ENCODE assay signal across 8 mouse cellular contexts in the genomic region with DNA sequence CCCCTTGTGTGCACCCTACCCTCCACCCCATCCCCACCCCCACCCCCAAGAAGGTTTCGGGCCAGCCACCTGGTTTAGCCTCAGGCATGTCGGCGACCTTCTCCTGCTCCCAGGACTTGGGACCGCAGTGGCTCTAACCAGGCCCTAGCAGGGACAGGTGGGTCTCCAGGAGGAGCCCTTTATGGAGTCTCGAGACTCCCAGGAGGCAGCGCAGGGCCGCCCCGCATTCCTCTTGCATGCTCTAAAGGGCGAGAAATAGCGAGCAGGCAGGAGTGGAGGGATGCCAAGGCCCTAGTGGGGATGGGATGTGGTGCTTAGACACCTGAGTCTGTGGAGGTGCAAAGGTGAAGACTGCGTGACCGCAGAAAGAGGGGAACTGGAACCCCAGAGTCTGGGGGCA. TPM values are rescaled to one million over a fixed set of nuclear protein-coding genes. Genes with fewer than 3 reads are reported as not detected.
DNase-seq lines count a peak whose midpoint lies in the region; ATAC-seq and TF ChIP-seq lines count a peak whose summit lies in the region.

A gene (minus strand): TSS at position 155 of the 400 bp plus-strand sequence.

- H3K4me3 ChIP-seq in layer of hippocampus, adult 2 months, result peak within 1 kb of the TSS; percentile 9; the same call in 1 of the 2 replicates
- 0 out of 2 replicates have a peak within 1 kb of the TSS, but pooled peaks have one; percentile 1 for H3K4me3 ChIP-seq in heart, embryonic 11.5 days (ENCODE audit: low read depth, low read length)
- H3K4me3 ChIP-seq in midbrain, embryonic 16.5 days (ENCODE audit: low read depth, low read length), result no peak within 1 kb of the TSS

- H3K4me1 ChIP-seq in heart, embryonic 11.5 days (ENCODE audit: control insufficient read depth, insufficient read depth, low read length), result peaks cover 5% of the 10 kb centered on the region
- H3K4me1 ChIP-seq in midbrain, embryonic 16.5 days (ENCODE audit: control insufficient read depth, insufficient read depth, low read length), result no peaks in the 10 kb centered on the region

- no peak within 1 kb of the TSS for H3K27ac ChIP-seq in layer of hippocampus, adult 2 months
- H3K27ac ChIP-seq in heart, embryonic 11.5 days (ENCODE audit: low read depth, low read length), result no peak within 1 kb of the TSS
- no peak within 1 kb of the TSS for H3K27ac ChIP-seq in midbrain, embryonic 16.5 days (ENCODE audit: low read length)

- no peaks in the 10 kb centered on the region for H3K9me3 ChIP-seq in heart, embryonic 11.5 days (replicated peaks; ENCODE audit: control insufficient read depth, low read length)
- no peaks in the 10 kb centered on the region for H3K9me3 ChIP-seq in midbrain, embryonic 16.5 days (replicated peaks; ENCODE audit: control insufficient read depth, low read length, poor library complexity, severe bottlenecking)

- H3K27me3 ChIP-seq in heart, embryonic 11.5 days (ENCODE audit: control insufficient read depth, insufficient read depth, low read length), result peaks cover 75% of the 10 kb centered on the region
- peaks cover 14% of the 10 kb centered on the region for H3K27me3 ChIP-seq in midbrain, embryonic 16.5 days (ENCODE audit: control insufficient read depth, insufficient read depth, low read depth, low read length)

- no peak for DNase-seq in layer of hippocampus, adult 2 months (ENCODE audit: low spot score in 2 of 2)
- DNase-seq in layer of hippocampus, postnatal 10 days (ENCODE audit: low spot score in 2 of 2), result no peak
- DNase-seq in kidney, adult 9 months, result peak; percentile 40
- no peak for DNase-seq in retina, embryonic 14.5 days (ENCODE audit: low spot score)
- DNase-seq in ovary, postnatal 36 days (ENCODE audit: low spot score), result no peak
- no peak for DNase-seq in left cerebral cortex, adult 8-10 months (ENCODE audit: low spot score in 2 of 2)

- H3K4me2 ChIP-seq in heart, embryonic 11.5 days, result peak within 1 kb of the TSS; percentile 39
- peak within 1 kb of the TSS; percentile 1; the same call in 1 of the 2 replicates for H3K4me2 ChIP-seq in midbrain, embryonic 16.5 days (ENCODE audit: low read length)

- ATAC-seq in heart, embryonic 11.5 days (replicated peaks; ENCODE audit: insufficient number of reproducible peaks, low FRiP score, low TSS enrichment), result no peak
- no peak for ATAC-seq in midbrain, embryonic 16.5 days

- H3K36me3 ChIP-seq in heart, embryonic 11.5 days (ENCODE audit: control insufficient read depth, insufficient read depth, low read length), result no peaks in the 10 kb centered on the region
- no peaks in the 10 kb centered on the region for H3K36me3 ChIP-seq in midbrain, embryonic 16.5 days (ENCODE audit: control insufficient read depth, insufficient read depth, low read length)

- WGBS in heart, embryonic 11.5 days (ENCODE audit: insufficient replicate concordance), result 19% methylated on average over 12 of the region's 12 CpGs
- WGBS in midbrain, embryonic 16.5 days, result 35% methylated on average over 12 of the region's 12 CpGs

- H3K9ac ChIP-seq in heart, embryonic 11.5 days (ENCODE audit: low read depth, low read length), result no peak within 1 kb of the TSS
- H3K9ac ChIP-seq in midbrain, embryonic 16.5 days (ENCODE audit: low read depth, low read length), result no peak within 1 kb of the TSS; the same call in 1 of the 2 replicates

- no peak for TF ChIP-seq CTCF in layer of hippocampus, adult 2 months (conservative IDR thresholded peaks at IDR 0.05)

RNA-seq across cellular contexts. Expression of the gene that starts here (rescaled TPM):
- not detected for total RNA-seq in layer of hippocampus, adult 2 months (2021)
- total RNA-seq in layer of hippocampus, postnatal 10 days (2021), result under 1 TPM; 0.11 to 0.18 TPM
- 0.37 and 0.47 TPM in 2 replicates for polyA plus RNA-seq in heart, embryonic 11.5 days (2014; fragmentation: Nextera tagmentation; extraction: Ambion mirVana)
- polyA plus RNA-seq in midbrain, embryonic 16.5 days (2015; fragmentation: Nextera tagmentation; extraction: Ambion mirVana), result 0.16 and 0.17 TPM in 2 replicates
- total RNA-seq in left cerebral cortex, adult 8-10 months (2022), result 1 to 10 TPM in 2 of 4 experiments, under 1 TPM in 2; 0.63 to 2.2 (median 1.4) TPM
